Mouse (Mus musculus) hematopoietic stem cell, adult 5-6 weeks (primary cell): ENCODE results near the gene Chchd6. TPM values are rescaled to one million over a fixed set of nuclear protein-coding genes. Genes with fewer than 3 reads are reported as not detected.

Experiments used
- ATAC-seq, 2 experiments: fragments of 125-278 bp in 1 of 2; replicated peaks in 1 of 2; 2 replicates each; pipeline ENCODE4 v1.8.0; 2016 to 2017; ENCODE audit warnings: inconsistent platforms in 2 of 2, mild to moderate bottlenecking in 2 of 2, moderate number of reproducible peaks in 2 of 2, low read depth in 1 of 2, moderate TSS enrichment in 1 of 2; ENCODE audit not compliant: low FRiP score in 2 of 2, poor library complexity in 2 of 2, severe bottlenecking in 2 of 2, insufficient read depth in 1 of 2, low TSS enrichment in 1 of 2
- total RNA-seq: library from RNA; stranded (forward); fragments of 172-1452, 232-1000 nt; gene quantifications from 2 replicates; pipeline ENCODE4 v1.2.3, GENCODE M21; 2017

Chchd6 gene
- total RNA-seq, 1 experiment from 2014 or later = 10.4 TPM

DNA sequence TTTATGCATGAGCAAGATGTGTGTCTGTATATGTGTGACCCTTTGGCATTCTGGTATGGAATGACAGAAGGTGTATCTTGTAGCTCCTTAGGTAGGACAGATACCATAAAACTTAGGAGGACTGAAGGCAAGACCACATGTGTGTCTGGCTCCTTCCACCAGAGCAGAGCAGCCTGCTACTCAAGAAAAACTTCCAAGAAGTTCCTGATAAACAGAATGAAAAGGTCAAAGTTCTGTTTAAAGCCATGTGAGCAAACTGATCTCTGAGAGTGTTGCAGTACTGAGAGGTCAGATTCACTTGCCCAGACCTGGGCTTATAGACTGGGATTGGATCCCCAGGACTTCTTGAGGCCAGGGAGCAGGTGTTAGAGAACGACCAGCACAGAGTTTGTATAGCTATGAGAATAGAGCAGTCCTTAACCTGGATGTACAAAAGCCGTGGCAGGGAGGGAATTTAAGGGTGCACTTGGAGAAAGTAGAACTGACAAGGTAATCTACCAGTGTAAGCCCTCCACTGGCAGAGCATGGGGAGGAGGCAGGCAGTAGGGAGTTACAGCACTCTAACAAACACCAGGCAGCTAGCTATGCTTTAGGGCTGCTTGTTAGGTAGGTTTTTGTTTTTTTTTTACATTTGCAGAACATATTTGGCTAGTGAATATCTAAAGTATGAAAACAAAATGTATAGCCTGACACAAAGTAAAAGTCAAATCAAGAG lies 166.6 kb downstream of the Chchd6 start:
- ATAC-seq = no peak

DNA sequence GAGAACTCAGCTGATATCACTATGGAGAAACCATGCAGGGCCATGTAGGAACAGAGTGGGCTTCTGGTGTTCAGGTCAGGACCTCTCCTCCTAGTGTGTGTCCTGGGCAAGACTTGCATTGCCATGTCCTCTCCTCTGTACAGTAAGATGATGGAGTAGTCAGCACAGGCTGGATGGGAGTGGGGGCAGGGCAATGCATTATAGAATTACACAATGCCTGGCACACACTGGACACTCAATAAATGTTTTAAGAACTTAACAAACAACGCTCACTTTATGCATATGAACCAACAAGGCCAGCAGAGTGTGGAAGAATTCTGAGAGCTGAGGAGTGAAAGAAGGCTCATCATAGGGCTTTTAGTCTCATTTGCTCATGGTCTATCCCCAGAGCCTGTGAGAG lies 171.0 kb downstream of the Chchd6 start:
- ATAC-seq = no peak

DNA sequence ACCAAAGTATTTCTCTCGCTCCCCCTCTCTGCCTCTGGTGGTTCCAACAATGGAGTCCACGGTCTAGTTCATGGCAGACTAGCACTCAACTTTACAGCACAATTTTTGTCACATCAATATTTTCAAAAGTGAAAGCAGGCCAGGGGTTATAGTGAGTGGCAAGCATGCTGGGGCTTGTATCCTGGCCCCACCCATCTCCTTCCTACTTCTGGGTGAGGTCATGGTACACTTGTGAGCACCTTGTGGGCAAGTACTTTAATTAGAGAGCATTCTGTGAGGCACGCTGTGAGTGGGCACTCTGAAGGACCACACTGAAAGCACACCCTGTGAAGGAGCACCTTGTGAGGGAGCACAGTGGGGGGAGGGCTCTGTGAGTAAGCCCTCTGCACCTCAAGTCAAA lies 172.8 kb downstream of the Chchd6 start:
- no peak for ATAC-seq

DNA sequence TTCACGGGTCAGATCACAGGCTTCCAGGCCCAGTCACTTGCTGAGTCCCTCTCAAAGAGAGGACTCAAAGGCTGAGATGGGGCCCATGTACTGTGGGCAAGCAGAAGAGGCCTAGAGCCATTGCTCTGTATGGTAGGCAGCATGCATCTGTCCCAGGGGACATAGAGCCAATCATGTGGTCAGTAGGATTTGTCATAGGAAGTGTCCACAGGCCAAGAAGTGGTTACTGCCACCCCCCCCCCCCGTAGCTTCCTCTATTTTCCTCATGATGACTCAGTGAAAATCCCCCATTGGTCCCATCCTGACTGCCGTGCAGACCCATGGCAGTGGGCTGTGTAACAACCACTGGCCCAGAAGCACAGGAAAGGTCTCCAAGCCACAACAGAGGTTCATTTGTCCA lies 173.5 kb downstream of the Chchd6 start:
- ATAC-seq = peak; percentile 66 to 67

DNA sequence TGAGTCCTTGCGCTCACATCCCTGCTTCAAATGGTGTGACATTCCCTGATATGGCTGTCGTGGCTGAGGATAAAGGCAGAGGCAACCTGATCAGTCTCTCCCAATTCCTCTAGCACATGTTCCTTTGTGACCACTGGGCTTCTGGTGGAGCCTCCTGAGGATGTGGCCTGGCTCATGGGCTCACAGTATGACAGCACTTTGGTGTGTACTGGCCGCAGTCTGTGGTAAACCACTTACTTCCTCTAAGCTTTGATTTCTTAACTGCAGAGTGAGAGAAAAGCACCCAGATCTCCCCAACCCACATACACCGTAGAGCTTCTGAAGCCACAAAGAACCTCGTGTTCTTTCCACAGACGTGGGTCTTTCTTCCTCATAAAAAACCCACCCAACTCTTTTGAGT lies 173.9 kb downstream of the Chchd6 start:
- peak; percentile 88 to 91 for ATAC-seq

DNA sequence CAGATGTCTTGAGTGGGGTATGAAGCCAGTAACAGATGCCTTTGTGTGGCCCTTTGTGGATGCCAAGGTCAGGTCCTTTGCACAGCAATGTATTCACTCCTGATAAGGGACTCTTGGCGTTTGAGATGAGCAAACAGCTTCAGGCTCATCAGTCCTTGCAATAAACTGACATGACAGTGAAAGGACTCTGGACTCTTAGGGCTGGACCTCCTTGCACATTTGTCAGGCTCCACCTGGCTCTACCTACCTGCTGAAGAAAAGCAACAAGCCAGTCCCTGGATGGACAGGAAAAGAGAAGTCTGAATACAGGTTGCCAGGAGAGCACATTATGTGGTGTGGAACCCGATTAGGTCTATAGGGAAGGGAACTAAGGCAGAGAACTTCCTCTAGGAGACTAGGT lies 174.7 kb downstream of the Chchd6 start:
- no peak for ATAC-seq

DNA sequence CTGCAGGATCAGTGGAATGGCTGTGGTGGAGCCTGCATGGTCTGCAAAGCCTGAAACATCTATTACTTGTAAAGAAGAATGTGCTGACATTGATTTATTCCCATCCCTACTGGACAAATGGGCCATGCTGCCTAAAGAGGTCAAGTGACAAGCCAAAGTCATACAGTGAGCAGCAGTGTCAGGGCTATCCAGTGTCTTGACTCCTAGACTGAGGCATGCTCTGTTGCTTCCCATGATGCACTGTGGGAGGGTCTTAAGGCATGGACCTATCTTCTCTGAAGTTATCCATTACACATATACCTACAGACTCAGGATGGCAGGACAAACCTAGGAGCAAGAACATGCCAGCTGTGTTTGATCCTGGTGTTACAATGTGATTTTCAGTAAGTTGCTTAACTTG lies 175.3 kb downstream of the Chchd6 start:
- no peak for ATAC-seq

DNA sequence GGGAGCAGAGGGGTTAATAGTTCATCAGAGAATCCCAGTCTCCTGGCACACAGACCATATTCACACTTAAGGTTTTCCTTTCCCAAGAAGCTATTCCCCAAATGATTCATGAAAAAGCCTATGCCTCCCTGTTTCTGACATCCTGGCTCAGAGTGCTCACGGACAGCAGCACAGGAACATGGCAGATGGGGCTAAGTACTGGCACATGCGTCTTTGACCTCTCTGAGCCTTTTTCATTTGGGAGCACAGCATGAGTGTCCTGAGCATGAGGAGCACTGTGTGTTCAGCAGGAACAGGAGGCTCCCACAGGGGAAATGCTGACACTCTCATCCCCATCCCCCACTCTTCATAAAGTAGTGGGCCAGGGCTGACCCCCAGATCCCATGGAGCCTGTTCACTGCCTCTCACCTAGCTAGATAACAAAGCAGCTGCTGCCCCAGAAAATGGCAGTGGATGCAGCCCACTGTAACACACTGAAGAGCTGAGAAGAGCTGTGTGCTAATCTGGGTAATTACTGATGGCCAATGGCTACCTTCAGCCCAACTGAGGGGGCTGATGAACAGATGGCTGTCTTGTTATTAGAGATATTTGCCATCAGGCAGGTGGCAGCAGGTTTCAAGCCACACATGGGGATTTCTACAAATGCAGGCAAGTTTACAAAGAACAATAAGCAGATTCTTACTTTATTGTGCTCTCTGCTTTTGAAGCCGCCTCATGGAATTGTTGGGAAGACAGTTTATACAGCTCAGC lies 176.2 kb downstream of the Chchd6 start:
- no peak for ATAC-seq

DNA sequence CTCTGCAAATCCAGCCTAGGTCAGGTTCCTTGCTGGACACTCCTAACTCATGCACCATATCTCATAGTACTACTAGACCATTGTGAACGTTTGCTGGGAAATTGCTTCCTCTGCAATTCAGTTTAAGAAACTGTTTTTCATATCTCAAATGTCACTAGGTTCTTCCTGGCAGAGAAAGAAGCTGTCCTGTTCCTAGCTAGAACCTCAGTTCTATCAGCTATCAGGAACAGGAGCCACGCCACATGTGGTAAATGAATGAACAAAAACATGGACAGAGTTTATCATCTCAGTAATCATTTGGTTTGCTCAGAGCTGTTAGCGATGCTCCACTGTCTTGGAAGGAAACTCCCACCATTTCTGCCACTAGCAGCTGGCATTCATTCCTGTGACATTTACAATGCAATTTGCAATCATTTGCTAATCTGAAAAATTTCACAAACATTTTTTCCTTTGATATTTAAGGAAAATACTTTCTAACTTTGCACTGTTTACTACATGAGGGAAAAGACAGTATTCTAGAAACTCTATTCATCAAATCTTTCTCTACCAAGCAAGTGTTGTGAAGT lies 179.3 kb downstream of the Chchd6 start:
- ATAC-seq = no peak

DNA sequence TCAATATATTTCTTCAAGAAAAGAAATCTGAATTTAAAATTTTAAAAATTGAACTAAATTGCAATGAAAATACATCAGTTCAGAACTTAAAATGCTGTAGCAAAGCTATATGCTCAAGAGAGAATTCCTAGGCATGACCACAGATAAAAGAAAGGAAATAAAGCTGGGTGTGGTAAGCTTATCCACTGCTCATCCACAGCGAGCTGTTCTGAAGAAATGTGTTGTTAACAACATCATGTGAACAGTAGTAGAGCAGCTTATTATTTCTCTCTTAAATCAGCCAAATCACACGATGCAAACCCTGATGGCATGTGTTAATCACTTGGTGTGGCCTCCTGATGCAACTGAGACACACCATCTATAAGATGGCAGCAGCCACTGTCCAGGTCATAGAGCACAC lies 180.4 kb downstream of the Chchd6 start:
- no peak for ATAC-seq

DNA sequence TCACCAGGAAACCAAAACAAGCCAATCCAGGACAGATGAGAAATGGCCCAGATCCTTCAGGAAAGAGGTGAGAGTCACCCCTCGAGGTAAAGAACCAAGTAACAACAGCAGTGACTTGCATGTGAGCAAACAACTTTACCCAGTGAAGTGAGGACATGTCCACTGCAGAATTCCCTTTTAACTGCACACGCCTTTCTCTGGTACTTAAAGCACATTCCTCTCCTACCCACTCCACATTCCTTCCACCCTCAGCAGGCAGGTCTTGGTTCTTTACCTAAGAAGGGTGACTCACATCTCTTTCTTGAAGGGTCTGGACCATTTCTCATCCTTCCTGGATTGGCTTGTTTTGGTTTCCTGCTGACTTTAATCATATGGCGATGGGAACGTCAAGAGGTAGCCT lies 181.3 kb downstream of the Chchd6 start:
- ATAC-seq = no peak

DNA sequence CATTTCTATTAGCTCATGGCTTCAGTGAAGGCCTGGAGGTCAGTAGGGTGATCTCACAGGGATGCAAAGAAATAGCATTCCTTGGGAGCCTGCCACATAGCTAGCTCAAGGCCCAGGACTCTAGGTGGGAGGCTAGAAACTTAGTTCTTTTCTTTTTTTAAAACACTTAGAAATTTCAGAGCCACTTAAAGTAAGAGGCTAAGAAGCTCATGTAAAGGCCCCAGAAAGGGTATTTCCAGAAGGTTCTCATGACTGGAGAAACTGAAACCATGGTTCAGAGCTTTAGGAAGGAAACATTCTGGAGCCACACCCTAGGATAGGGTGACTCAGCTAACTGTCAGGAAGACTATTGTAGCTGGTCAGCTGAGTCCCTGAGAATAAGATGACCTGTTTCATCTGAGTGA lies 182.0 kb downstream of the Chchd6 start:
- ATAC-seq = peak in 1 of 2 experiments; percentile 22; a peak in 1 of 4 replicates

DNA sequence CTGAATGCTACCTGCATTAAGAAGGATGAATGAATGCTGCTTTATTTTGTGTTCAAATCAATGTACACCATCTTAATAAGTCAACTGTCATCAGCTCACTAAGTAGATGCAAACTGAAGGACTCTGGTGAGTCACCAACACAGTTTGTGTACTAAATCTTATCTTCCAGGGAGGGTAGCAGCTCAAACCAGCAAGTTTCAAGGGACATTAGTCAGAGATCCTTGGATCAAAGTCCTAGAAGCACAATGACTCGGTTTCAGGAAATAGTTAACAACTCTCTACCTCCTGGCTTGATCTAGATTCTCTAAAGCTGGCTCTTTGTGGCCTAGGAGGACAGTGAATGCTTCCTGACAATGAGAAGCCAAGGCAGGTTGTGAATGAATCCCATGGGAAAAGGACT lies 182.9 kb downstream of the Chchd6 start:
- no peak for ATAC-seq

DNA sequence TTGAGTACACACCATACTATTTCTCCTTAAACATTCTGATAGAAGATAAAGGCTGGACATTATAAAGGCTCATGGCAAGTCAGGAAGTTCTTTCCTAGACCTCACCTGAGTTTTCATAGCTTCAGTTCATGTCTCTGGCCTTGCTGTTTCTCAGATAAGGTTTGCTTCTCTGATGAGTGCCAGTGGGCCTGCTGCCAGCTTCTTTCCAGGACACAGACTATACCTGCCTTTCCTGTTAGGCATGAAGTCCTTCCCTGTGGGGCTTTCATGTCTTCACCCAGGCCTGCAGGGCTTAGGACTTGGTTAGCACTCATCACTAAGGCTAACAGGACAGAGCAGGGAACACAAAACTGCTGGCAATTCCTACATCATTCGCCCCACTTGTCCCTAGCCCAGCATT lies 186.4 kb downstream of the Chchd6 start:
- ATAC-seq = no peak

DNA sequence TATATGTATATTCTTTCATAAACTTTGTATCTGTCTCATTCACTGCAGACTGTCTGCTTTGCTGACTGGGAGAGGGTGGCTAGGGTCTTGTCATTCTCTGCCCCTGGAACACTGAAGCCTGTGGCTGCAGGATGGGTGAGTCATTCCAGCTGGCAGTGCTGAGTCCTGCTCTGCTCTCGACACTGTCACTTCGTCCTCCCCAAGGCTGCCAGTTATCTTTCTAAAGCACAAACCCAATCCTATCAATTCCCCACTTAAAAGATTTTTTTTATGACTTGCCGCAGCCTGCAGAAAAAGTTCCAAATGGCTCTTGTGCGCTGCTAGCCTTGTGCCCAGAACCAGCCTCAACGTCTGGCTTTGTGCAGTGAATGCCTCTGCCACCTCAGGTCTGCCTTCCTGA lies 187.2 kb downstream of the Chchd6 start:
- no peak for ATAC-seq

DNA sequence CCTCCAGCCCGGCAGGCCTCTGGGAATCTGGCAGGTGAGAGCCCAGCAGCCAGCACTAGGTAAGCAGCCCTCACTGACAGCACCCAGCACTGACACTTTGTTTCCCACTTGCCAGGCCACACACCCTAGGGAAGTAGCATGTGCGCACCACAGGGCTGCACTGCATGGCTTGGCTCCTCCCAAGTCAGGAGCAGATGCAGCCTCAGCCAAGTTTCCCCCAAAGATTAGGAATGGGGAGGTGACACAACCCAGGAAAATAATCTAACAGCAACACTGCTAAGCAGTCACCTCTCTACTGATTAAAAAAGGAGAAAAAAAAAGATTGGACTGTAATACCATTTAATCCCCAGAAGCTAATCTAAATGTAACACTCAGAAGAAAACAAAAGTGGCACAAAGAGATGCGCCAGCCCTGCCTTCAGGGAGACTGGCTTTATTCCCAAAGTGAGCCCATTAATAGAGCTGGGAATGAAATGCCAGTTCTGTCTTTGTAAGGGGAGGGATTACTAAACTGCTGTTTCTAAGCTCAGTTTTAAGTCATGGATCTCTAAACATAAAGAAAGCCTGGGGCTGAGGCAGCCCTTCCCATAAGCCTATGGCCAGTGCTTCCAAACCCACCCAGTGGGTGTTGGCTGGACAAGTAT lies 188.1 kb downstream of the Chchd6 start:
- no peak; a peak in 1 of 4 replicates for ATAC-seq

DNA sequence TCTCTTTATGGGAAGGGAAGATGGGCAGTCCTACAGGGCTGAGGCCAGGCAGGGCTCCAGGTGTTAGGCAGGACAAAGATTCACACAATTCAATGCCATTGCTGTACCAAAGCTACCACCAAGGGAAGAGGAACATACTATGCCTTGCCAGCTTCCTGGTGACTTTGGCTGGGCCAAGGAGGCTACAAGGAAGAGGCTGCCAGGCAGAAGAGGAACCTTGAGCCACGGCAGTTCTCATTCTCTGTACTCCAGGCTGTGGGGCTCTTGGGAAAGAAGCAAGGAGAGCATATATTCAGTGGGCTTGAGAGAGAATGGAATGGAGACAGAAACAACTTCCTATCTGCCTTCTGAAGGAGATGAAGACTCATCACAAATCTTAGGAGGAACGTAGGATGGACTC lies 190.5 kb downstream of the Chchd6 start:
- ATAC-seq = peak in 1 of 2 experiments; percentile 57; a peak in 1 of 4 replicates
